Mouse (Mus musculus): ENCODE results near the gene Camta1.
A peak's percentile ranks its signal among the peaks of the same experiment; 100 is the strongest.

Gene Camta1

GRCm38 (mm10) chr4:151527763-151528162 is 333.9 kb downstream of the Camta1 start:
- DNase-seq (ENCODE audit: low read depth, low spot score), result no peak

DNA sequence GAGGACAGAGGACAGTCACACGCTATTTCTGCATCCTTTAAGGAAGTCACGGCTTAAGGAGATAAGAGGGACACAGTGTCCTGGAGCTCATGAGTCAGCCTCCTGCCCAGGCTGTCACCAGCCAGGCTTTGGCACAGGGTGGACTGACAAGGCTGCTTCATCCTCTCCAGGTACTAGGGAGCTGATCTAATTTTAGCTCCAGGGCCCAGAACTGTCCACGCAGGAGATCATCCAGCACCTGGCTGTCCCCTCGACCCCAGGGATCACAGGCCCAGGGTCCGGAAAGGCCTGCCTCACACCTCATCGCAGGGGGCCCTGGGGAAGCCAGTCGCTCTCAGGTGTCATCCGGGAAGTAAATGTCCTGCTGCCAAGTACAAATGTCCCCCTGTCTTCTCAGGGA is 341.6 kb downstream of the Camta1 start:
- DNase-seq (ENCODE audit: low read depth, low spot score), result no peak

DNA sequence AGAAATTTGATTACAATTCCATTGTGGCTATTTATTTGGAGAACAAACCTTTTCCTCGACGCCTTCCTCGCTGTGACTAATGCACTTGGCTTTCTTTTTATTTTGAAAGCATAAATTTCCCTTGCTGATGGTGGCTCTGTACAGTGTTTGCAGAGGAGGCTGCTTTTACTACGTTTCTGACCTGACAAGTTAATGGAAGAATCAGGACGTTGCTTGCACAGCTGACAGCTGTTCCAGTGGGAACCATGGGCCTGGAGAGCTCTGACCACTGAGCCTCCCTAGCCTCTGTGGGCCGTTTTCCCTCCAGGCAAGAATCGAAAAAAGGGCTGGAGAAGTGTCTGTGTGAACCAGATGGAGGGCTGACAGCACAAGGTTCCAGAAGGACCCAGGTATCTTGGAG is 342.7 kb downstream of the Camta1 start:
- DNase-seq (ENCODE audit: low read depth, low spot score), result no peak

DNA sequence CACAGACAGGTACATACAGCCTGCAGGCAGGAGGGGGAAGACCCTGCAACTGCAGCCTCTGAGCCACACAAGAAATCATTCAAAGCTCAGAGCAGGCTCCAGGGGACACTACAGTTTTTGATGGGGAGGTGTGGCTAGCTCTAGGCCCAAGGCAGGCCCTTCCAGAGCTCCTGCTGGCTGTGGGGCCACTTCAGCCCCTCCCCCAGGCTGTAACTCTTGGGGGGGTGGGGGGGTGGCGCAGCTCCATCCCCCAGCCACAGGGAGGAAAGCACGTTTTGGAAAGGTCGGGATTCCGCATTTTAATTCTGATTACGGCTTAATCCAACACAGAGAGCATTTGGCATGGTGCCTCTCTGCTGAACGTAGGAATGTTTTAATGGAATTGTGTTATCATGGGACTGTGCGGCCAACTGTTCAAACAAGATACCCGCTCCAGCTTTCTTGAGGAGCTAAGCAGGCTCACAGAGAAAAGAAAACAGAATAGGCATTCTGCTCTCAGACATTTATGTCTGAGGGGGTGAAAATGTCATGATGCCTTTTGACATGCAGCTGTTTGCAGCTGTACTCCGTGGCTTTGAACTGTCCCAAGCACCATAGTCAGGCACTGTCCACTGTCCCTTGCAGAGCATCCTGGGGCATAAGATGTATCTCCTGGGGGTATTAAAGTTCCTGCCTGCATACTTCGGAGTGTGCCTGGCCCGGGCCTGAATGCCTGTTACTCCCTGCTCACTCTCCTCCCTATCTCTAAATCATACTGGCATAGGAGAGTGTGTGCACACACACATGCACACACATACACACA is 344.5 kb downstream of the Camta1 start:
- no peak for DNase-seq (ENCODE audit: low read depth, low spot score)

DNA sequence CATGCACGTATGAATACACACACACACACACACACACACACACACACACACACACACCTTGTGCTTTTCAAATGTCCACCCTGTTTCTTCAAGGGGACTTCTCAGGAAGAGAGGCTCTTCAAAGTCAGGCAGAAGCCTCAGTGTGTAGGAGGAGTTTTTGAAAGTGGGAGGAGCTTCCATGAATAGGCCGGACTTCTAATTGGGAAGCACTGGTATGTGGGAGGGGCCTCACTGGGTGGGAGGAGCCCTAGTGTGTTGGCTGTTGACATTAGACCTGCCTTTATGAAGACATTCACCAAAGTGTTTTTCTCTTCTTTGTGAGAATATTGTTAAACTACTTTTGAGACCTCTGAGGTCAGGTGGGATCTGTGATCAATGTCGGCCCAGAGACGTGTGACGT is 346.4 kb downstream of the Camta1 start:
- DNase-seq (ENCODE audit: low read depth, low spot score), result no peak

- no peak for DNase-seq (ENCODE audit: low read depth, low spot score)
Observed at GRCm38 (mm10) chr4:151511092-151511491, 350.6 kb downstream of the Camta1 start.

DNA sequence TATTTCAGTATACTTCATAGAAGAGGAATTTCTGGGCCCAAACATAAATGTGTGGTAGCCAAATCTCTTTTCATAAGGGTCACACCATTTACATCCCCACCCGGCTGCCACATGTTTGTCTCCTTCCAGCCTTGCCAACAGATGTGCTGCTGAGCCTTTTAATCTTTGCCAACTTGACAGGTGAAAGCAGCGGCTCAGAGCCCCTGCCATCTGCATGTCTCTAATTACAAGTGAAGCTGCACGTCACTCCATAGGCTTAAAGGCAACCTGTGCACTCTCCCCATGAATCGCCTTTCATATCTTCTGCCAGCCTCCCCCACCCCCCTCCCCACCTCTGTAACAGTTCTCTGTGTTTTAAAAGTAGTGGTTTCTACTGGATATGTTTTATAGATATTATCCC is 351.3 kb downstream of the Camta1 start:
- DNase-seq (ENCODE audit: low read depth, low spot score), result no peak

GRCm38 (mm10) chr4:151506701-151507100 is 355.0 kb downstream of the Camta1 start:
- DNase-seq (ENCODE audit: low read depth, low spot score), result no peak

DNA sequence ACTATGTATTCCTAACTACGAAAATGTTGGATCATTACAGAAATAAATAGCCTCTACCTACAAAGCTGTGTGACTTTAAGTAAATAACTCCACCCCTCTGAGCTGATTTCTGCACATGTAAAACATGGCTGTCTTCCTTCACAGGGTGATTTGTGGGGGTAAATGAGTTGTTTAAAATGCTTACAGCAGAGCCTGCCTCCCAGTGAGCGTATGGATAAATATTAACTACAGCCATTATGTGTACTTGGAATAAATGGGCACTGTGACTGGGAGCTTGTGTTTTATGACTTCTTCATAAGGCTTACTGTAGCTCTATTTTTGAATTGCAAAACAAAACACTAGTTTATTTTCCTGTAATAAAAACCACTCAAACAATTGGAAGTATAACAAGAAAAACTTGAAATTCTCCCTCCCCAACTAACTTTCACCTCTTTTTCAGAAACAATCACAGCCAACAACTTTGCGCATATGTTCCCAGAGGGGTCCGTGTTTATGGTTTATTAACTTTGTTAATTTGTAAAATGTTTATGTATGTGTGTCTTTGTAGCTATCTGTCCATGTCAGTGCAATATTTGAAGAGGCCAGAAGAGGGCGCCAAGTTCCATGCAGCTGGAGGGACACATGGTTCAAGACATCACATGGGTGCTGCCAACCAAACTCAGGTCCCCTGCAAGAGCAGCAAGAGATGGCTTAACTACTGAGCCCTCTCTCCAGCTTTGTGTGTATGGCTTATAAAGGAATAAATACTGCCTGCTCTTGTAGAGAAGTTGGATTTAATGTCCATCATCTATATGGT is 363.0 kb downstream of the Camta1 start:
- DNase-seq (ENCODE audit: low read depth, low spot score), result no peak

DNA sequence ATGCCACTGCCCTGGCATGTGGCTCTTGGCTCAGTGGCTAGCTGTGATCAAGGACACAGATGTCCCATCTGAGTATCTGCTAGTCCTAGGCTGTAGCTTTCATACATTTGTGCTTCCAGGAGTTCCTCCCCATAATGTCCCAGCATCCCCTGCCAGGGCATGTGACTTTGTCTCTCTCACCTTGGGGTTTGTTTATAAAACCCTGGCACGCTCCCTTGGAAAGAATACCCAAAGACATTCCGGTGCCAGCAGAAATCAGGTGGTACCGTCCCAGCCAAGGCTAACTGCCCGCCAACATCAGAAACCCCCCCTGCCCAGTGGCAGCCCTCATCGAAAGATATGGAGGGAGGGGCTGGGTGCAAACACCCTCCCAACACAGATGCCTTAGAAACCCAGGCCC is 365.1 kb downstream of the Camta1 start:
- DNase-seq (ENCODE audit: low read depth, low spot score), result no peak

GRCm38 (mm10) chr4:151495276-151495882 is 366.3 kb downstream of the Camta1 start:
- no peak for DNase-seq (ENCODE audit: low read depth, low spot score)

- DNase-seq (ENCODE audit: low read depth, low spot score), result no peak
Observed at GRCm38 (mm10) chr4:151492786-151493185, 368.9 kb downstream of the Camta1 start.

DNA sequence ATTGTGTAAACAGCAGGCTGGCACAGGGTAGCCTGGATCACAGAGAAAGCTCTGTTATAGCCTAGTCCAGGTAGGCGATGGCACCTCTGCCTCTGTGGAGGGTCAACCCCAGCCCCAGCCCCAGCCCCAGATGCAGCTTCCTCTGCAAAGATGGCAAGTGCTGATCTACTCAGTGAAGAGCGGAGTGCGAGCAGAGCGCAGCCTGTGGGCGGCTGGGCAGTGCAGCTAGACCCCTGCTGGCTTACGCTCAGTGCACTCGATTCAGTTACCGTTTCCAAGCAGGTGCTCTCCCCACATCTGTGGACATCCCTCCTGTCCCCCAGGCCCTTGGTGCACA is 377.7 kb downstream of the Camta1 start:
- DNase-seq (ENCODE audit: low read depth, low spot score), result no peak

DNA sequence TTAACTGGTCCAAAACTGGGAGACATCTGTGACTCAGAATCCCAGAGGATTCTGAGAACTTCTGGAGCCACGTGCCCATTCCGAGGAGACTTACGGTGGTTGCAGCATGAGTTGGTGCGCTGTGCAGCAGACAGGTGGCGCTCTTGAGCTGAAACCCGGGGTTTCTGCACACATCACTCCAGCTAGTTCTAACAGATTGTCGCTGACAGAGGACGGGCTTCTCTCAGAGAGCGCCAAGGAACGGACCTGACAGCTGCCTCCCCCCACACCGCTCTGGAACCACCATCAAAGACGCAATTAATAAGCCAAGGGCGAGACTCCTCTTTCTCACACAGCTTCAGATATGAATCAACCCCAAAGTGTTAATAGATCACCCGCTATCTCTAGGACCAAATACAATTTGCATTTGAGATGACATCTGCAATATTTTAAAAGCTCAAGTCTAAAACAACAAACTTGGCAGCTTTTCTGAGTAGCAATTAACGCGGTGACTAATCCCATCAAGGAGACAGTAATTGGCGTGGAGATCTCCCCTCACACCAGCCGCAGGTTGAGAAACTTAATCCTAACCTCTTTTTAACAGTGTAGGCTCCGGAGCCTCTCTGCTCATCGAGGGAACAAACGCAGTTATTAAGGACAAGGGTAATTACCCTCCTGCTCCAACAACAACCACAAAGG is 378.2 kb downstream of the Camta1 start:
- peak; percentile 46 for DNase-seq (ENCODE audit: low read depth, low spot score)

DNA sequence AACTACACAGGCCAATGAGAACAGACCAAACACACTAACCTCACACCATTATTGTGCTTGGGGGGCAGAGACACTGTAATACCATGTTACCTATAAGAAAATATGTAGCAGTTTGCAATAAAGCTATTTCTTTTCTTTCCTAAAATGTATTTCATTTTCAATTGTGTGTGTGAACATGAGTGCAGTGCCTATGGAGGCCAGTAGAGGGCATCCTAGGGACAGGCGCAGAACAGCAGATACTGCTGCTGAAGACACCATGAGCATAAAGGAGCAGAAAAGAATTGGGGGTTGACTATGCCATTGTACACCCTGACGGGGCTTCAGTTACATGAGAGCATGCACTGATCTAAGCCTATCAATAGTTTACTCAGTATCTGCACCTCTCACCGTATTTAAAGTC is 380.7 kb downstream of the Camta1 start:
- no peak for DNase-seq (ENCODE audit: low read depth, low spot score)

- DNase-seq (ENCODE audit: low read depth, low spot score), result no peak
Observed at GRCm38 (mm10) chr4:151477950-151478349, 383.7 kb downstream of the Camta1 start.

GRCm38 (mm10) chr4:151474895-151475470 is 386.7 kb downstream of the Camta1 start:
- DNase-seq (ENCODE audit: low read depth, low spot score), result no peak

- no peak for DNase-seq (ENCODE audit: low read depth, low spot score)
Observed at GRCm38 (mm10) chr4:151471886-151472285, 389.8 kb downstream of the Camta1 start.

DNA sequence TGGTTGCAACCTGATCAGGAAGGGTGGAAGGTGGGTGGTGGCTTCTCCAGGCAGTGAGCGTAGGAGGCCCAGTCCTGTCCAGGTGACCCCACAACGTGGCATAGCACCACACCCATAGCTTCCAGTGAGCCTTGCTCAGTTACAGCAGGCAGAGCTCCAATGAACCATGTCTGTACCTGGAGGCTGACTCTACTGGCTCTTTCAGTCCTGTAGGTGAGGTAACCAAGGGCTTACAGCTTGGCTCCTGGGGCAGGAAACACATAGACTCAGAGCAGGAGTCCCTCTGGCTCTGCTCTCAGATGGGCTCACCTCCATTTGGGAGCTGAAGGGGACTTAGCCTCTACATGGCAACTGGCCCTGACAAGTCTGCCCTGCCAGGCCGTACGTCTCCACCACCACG is 393.3 kb downstream of the Camta1 start:
- DNase-seq (ENCODE audit: low read depth, low spot score), result no peak

DNA sequence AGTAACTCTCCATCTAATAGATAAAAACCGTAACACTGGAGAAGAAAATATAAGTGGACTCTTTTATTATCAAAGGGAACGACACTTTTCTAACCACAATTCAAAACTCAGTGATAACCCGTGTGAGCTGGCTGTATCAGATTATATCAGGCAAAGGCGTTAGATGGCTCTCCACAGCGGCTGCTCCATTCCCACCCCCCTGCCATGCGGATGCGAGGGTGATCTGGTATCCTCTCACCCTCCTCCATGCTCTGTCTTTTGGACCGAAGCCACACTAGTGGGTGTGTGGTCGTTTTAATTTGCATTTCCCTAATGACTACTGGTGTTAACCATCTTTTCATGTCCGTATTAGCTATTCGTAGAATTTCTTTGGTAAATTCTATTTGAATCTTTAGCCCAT is 403.0 kb downstream of the Camta1 start:
- DNase-seq (ENCODE audit: low read depth, low spot score), result no peak

GRCm38 (mm10) chr4:151454611-151455010 is 407.1 kb downstream of the Camta1 start:
- DNase-seq (ENCODE audit: low read depth, low spot score), result no peak

- DNase-seq (ENCODE audit: low read depth, low spot score), result no peak
Observed at GRCm38 (mm10) chr4:151454065-151454464, 407.6 kb downstream of the Camta1 start.
